Mouse (Mus musculus): Measurements from ENCODE around the gene 1110008P14Rik.

Gene 1110008P14Rik

GRCm38 (mm10) chr2:32381775-32382223 lies at the start of gene 1110008P14Rik:
TSS of gene 1110008P14Rik (minus strand) at chr2:32381938.
- peak; percentile 95 for DNase-seq

DNA sequence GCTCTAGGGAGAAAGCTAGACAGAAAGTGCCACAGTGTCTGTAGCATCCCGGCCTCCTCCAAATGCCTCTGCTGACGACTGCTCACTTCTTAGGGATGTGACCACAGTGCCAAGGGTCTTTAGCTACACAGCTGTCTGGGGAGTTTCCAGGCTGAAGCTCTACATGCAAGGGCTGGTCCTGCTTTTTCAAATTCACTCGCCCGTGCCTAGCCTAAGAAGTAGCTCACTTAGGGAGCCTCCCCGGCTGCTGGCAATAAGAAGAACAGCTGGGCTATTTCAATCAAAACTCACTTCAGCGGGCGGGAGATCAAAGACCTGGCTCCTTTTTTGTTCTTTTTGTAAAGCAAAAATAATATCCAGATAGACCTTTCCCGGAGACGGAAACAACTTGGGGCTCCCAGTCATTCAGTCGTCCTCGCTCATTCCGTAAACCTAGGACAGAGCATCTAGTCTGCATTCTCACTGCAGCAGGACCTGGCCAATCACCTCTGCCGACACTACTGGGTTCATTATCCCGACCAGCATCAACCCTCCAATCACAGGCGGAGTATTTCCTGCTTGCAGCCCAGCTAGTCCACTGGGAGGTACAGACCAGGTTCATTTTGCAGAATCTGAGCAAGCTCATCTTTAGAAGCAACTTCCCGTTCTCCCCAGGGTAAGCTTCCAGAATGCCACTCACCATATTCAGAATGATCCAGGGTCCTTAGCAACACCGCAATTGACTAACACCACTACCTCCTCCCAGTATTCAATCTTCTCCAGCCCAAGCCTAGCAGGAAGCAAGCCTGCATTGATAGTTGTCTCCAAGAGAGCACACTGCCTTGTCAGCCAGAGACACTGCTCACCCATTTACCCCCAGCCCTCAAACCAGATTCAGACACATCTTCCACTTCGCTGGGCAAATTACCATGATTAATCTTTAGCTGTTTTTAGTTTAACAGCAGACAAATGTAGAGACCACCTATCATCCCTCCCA lies 49.3 kb upstream of the 1110008P14Rik start:
- peak; percentile 96 for DNase-seq

GRCm38 (mm10) chr2:32429215-32429891 lies 47.6 kb upstream of the 1110008P14Rik start:
- DNase-seq = no peak

- no peak for DNase-seq
These were observed 46.6 kb upstream of the 1110008P14Rik start for GRCm38 (mm10) chr2:32428262-32428722.

GRCm38 (mm10) chr2:32427720-32428119 lies 46.0 kb upstream of the 1110008P14Rik start:
- no peak for DNase-seq

GRCm38 (mm10) chr2:32426141-32426540 lies 44.4 kb upstream of the 1110008P14Rik start:
- DNase-seq = no peak

DNA sequence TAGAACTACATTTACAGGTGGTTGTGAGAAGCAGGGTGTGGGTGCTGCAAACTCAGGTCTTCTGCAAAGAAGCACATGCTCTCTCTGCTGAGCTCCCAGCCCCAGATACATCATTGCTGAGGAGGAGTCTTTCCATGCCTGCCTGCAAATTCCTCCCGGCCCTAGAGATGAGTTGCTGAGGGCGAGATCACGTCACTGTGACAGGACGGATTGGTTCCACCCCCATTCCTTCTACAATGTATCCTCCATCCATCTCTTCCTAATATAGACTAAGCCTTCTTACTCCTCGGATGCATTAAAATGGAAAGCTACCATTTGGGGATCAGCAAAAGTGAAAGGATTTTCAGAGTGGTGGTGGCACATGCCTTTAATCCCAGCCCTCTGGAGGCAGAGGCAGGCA lies 43.8 kb upstream of the 1110008P14Rik start:
- DNase-seq = no peak

GRCm38 (mm10) chr2:32424796-32425195 lies 43.1 kb upstream of the 1110008P14Rik start:
- no peak for DNase-seq

DNA sequence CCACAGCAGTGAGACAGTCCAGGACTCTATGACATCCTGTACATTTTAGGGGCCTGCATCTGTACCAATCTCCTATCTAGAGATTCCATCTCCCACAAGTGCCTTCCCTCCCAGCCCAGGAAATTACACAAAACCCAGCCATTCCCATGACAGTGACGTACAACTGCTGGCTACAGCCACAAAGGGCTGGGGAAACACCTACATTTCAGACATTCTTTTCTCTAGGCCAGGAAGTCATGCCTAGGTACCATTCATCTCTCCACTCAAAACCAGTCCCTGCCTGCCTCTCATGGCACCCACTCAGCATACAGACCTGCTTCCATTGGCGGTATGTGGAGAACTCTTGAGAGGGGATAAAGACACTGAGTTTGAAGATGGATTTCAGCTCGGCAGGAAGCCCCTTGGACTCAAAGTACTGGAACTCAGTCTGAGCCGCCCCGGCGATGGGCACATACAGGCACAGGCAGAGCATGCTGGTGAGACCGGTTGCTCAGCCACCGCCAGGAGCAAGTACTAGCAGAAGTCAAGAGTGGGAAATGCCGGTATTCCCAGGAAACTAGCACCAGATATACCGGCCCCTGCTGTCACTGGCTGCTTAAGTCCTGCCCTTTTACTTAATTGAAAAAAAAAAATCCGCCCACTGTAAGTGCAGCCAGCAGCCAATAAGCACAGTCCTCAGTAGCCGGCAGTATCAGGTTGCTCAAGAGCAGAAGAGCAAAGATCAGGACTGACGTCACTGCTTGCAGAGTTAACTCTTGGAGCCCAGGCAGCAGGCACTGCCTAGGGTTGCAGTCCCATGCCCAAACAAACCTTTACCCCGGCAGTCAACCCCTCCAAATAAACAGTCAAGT lies 42.0 kb upstream of the 1110008P14Rik start:
- DNase-seq = peak; percentile 69

GRCm38 (mm10) chr2:32421851-32422251 lies 40.1 kb upstream of the 1110008P14Rik start:
- no peak for DNase-seq

DNA sequence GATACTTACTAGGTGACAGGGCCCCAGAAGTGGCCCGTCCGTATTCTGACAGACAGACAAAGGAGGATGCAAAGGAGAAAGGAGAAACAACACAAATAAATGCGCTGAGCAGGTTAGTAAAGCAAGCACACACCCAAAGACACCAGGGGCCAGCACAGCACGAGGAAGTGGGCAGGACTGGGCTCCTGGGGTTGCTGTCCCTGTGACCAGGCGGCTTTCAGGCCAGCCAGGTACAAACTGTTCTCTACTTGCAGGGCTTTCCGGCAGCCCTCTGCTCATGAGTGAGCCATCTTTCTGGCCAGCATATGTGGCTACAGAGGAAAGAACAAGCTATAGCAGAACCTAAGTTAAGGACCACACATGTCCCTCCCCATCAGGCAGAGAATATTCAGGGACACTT lies 38.9 kb upstream of the 1110008P14Rik start:
- DNase-seq = no peak

DNA sequence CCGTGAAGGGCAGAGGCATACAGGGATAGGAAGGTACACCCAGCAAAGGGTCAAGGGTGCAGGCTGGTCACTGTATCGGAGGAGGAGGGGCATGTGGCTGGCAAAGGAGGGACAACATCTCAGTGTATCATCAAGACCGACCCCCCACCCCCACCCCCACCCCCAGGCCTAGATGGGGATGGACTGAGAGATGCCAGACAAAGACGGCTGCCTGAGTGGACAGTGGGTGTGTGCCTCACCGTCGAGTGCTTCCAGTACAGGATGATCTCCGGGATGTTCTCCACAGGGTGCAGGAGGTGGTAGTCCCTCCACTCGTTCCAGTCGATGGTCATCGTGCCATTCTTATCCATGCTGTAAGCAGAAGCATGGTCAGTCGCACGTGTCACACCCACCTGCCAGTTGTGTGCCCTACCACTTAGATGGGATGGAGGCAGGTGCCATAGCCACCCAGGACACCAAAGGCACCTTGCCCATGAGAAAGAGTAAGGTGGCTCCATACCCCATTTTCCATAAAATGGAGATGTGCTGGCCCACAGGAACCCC lies 38.4 kb upstream of the 1110008P14Rik start:
- DNase-seq = no peak

- peak; percentile 82 for DNase-seq
These were observed 37.6 kb upstream of the 1110008P14Rik start for GRCm38 (mm10) chr2:32419359-32419758.

DNA sequence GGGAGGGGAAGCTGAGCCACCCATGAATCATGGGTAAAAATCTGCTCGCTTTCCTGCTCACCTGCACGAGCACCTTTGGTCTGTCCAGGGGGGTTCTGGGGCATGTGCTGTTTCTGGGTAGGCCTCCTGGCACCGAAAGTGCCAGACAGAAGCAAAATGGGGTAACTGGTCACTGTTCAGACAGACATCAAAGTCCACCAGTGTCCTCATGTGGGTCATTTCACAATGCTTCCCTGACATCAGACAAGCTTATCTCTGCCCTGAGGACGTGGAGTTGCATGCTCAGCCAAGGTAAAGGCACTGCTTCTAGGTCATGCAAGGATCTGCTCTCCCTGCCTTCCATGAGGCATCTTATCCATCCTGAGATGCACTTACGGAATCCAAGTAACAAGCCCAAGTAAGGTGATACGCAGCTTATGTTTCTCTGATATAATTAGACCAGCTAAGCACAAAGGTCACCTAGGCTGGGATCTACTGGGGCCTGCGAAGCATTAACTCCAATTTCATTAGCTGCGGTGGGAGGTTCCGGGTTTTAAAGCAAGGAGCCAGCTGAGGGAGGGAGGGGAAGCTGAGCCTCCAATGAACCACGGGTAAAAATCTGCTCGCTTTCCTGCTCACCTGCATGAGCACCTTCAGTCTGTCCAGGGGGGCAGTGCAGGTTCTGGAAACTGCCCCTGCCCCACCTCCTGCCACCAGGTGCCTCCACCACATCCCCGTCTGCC lies 36.9 kb upstream of the 1110008P14Rik start:
- no peak for DNase-seq

- DNase-seq = no peak
These were observed 35.7 kb upstream of the 1110008P14Rik start for GRCm38 (mm10) chr2:32417486-32417885.

GRCm38 (mm10) chr2:32416556-32416955 lies 34.8 kb upstream of the 1110008P14Rik start:
- no peak for DNase-seq

- DNase-seq = no peak
These were observed 34.1 kb upstream of the 1110008P14Rik start for GRCm38 (mm10) chr2:32415801-32416200.

GRCm38 (mm10) chr2:32413936-32414335 lies 32.2 kb upstream of the 1110008P14Rik start:
- no peak for DNase-seq

- DNase-seq = no peak
These were observed 31.2 kb upstream of the 1110008P14Rik start for GRCm38 (mm10) chr2:32412742-32413531.

GRCm38 (mm10) chr2:32411407-32411806 lies 29.7 kb upstream of the 1110008P14Rik start:
- DNase-seq = no peak

Data from cerebellum, adult 9-11 months (tissue).